Mouse (Mus musculus): Measurements from ENCODE around the gene Heatr4.
"Not testable (repeated sequence)": the region's sequence is repeated elsewhere in the genome, so short reads cannot be mapped to it uniquely, and the experiment has no call there.

Heatr4 gene

DNA sequence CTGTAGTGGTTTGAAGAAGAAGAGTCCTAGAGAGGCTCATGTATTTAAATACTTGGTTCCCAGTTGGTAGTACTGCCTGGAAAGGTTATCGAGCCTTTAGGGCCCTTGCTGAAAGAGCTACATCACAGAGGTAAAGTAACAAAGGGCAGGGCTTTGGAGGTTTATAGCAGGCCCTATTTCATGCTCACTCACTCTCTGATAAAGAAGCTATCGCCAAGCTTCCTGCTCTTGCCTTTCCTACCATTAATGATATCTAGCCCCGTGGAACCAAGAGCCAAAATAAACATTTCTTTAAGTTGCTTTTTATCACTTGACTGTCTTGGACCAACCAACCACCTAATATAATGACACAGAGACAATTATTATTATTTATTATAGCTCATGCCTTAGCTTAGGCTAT lies 15.8 kb upstream of the Heatr4 start:
- no peak for TF ChIP-seq CTCF (conservative IDR thresholded peaks at IDR 0.05; ENCODE audit: low read length)
- no peak for TF ChIP-seq POU5F1 (IDR thresholded peaks at IDR 0.05; ENCODE audit: borderline replicate concordance, low read length)
- TF ChIP-seq NANOG (IDR thresholded peaks at IDR 0.05; ENCODE audit: borderline replicate concordance, low read length): no peak
- H3K4me3 ChIP-seq (replicated peaks; ENCODE audit: low read length): no peak overlapping the region
- no peaks in the 10 kb centered on the region for H3K36me3 ChIP-seq (ENCODE audit: insufficient read depth, low read length)
- peaks cover 38% of the 10 kb centered on the region for H3K9me3 ChIP-seq (ENCODE audit: low read length)
- peaks cover 15% of the 10 kb centered on the region for H3K27me3 ChIP-seq (ENCODE audit: insufficient read depth, low read length)
- H3K4me1 ChIP-seq (replicated peaks; ENCODE audit: low read depth, low read length): peaks cover 5% of the 10 kb centered on the region; the same call in 1 of the 2 replicates

DNA sequence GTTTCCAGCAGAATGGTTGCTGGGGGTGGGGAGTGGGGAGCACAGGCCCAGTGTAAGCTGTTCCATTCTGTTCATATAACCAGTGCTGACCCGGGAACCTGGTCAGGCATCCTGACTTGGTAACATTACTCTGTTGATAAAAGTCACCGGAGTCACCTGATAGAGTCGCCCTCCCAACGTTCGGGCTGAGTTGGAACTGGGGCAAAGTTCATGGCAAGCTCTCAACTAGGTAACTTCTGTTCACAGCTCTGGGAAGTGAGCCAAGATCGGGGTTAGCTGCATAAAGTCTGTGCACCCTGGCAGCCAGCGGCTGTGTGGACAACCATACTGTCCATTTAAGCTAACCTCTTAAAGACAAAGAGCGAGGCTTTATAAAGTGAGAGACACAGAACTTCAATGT lies 14.6 kb upstream of the Heatr4 start:
- H3K27me3 ChIP-seq (ENCODE audit: insufficient read depth, low read length): peaks cover 15% of the 10 kb centered on the region
- H3K9me3 ChIP-seq (ENCODE audit: low read length): peaks cover 50% of the 10 kb centered on the region
- H3K4me3 ChIP-seq (replicated peaks; ENCODE audit: low read length); H3K4me1 ChIP-seq (replicated peaks; ENCODE audit: low read depth, low read length); H3K36me3 ChIP-seq (ENCODE audit: insufficient read depth, low read length): not testable (repeated sequence)

DNA sequence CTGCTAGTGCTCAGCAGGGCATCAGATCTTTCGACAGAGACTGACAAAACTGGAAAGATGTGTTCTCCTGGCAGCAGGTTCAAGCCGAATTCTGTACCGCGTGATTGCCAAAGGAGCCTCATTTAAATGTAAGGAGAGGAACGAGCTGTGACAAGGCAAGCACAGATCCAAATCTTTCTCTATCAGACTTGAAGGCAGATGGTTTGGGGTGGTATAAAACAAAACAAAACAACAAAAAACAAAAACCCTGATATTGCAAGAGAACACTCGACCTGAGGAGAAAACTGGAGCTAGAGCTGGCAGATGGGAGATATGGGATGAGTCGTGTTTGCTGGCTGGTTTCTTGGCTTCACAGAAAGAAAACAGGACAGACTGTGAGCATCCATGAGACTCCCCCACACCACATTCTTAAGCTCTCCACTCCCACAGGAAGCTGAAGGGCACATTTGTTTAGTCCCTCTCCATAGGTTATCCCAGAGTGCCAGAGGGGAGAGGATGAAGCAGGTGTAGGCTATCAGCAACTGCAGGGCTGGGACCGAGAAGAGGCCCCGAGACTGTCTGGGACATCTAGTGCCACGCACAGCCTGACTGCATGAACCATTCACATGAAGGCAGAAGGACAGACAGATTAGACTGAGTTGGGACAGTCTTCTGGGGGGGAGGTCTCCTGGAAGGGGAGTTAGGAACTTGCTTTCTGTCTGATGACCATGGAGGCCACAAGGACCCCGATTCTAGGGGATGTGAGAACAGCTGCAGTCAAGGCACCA lies 13.9 kb upstream of the Heatr4 start:
- H3K36me3 ChIP-seq (ENCODE audit: insufficient read depth, low read length): no peaks in the 10 kb centered on the region
- peaks cover 47% of the 10 kb centered on the region for H3K9me3 ChIP-seq (ENCODE audit: low read length)
- H3K27me3 ChIP-seq (ENCODE audit: insufficient read depth, low read length): peaks cover 15% of the 10 kb centered on the region
- no peak for TF ChIP-seq POU5F1 (IDR thresholded peaks at IDR 0.05; ENCODE audit: borderline replicate concordance, low read length)
- no peak for TF ChIP-seq CTCF (conservative IDR thresholded peaks at IDR 0.05; ENCODE audit: low read length)
- TF ChIP-seq NANOG (IDR thresholded peaks at IDR 0.05; ENCODE audit: borderline replicate concordance, low read length): no peak
- H3K4me3 ChIP-seq (replicated peaks; ENCODE audit: low read length): no peak overlapping the region
- peaks cover 5% of the 10 kb centered on the region; the same call in 1 of the 2 replicates for H3K4me1 ChIP-seq (replicated peaks; ENCODE audit: low read depth, low read length)

DNA sequence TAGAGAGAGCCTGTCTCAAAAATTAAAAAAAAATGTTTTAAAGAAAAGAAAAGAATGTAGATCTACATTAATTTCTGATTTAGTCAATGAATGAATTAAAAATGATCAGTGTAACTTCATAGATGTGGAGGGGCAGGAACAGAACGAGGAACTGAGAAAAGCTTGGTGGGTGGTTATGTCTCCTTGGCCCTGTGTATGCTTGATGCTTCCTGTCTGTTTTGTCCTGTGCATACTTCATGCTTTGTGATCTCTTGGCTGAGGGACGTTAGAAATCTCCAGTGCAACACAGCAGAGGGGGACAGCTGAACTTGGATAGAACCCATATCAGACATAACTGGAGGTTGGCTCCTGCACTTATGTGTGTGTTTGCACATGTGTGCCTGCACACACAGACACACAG lies 12.6 kb upstream of the Heatr4 start:
- peaks cover 5% of the 10 kb centered on the region; the same call in 1 of the 2 replicates for H3K4me1 ChIP-seq (replicated peaks; ENCODE audit: low read depth, low read length)
- H3K4me3 ChIP-seq (replicated peaks; ENCODE audit: low read length): no peak overlapping the region
- TF ChIP-seq POU5F1 (IDR thresholded peaks at IDR 0.05; ENCODE audit: borderline replicate concordance, low read length): no peak
- no peak for TF ChIP-seq NANOG (IDR thresholded peaks at IDR 0.05; ENCODE audit: borderline replicate concordance, low read length)
- TF ChIP-seq CTCF (conservative IDR thresholded peaks at IDR 0.05; ENCODE audit: low read length): no peak

DNA sequence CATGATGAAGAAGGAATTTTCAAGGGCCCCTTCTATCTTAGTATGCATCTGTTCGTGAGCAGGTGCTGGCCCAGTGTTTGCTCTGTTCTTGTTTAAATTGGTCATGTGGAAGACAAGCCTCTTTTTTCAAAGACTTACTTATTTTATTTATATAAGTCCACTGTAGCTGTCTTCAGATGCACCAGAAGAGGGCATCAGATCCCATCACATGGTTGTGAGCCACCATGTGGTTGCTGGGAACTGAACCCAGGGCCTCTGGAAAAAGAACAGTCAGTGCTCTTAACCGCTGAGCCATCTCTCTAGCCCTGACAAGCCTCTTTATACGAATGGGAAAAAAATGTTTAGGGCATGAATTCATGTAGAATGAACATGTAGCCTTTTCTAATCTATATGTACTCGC lies 4.7 kb upstream of the Heatr4 start:
- Histone ChIP-seq H3K27me3 (ENCODE audit: insufficient read depth, low read length) (peaks cover 26% of the 10 kb centered on the region), H3K4me1 (replicated peaks; ENCODE audit: low read depth, low read length) (peaks cover 17% of the 10 kb centered on the region), H3K36me3 (ENCODE audit: insufficient read depth, low read length) (no peaks in the 10 kb centered on the region), H3K4me3 (replicated peaks; ENCODE audit: low read length) (no peak overlapping the region), H3K9me3 (ENCODE audit: low read length) (peaks cover 8% of the 10 kb centered on the region)
- no peak for TF ChIP-seq POU5F1 (IDR thresholded peaks at IDR 0.05; ENCODE audit: borderline replicate concordance, low read length)
- no peak for TF ChIP-seq CTCF (conservative IDR thresholded peaks at IDR 0.05; ENCODE audit: low read length)

More for the DNA sequence above, 12.6 kb upstream of the Heatr4 start:
- Histone ChIP-seq H3K36me3 (ENCODE audit: insufficient read depth, low read length) (no peaks in the 10 kb centered on the region), H3K9me3 (ENCODE audit: low read length) (peaks cover 37% of the 10 kb centered on the region), H3K27me3 (ENCODE audit: insufficient read depth, low read length) (peaks cover 15% of the 10 kb centered on the region)

DNA sequence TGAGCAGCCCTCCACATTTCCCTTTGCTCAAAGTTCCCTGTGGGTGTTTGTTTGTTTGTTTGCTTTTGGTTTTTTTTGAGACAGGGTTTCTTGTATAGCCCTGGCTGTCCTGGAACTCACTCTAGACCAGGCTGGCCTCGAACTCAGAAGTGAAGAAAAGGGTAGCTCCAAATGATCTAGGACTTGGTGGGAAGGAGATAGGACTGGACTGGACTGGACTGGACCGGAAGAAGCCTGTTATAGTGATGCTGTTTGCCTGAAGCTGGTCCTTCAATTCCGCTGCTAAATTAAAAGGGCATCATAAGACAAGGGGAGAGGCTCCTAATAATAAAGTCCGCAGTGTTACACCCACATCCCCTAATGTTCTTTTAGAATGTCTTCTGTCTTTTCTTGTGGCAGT lies 3.8 kb upstream of the Heatr4 start:
- H3K27me3 ChIP-seq (ENCODE audit: insufficient read depth, low read length): peaks cover 32% of the 10 kb centered on the region
- H3K9me3 ChIP-seq (ENCODE audit: low read length): peaks cover 6% of the 10 kb centered on the region; the same call in 1 of the 2 replicates
- H3K36me3 ChIP-seq (ENCODE audit: insufficient read depth, low read length): no peaks in the 10 kb centered on the region
- TF ChIP-seq POU5F1 (IDR thresholded peaks at IDR 0.05; ENCODE audit: borderline replicate concordance, low read length) (no peak), NANOG (IDR thresholded peaks at IDR 0.05; ENCODE audit: borderline replicate concordance, low read length) (no peak), CTCF (conservative IDR thresholded peaks at IDR 0.05; ENCODE audit: low read length) (no peak)
- peak overlapping the region; percentile 84 for H3K4me3 ChIP-seq (replicated peaks; ENCODE audit: low read length)
- H3K4me1 ChIP-seq (replicated peaks; ENCODE audit: low read depth, low read length): peaks cover 17% of the 10 kb centered on the region

DNA sequence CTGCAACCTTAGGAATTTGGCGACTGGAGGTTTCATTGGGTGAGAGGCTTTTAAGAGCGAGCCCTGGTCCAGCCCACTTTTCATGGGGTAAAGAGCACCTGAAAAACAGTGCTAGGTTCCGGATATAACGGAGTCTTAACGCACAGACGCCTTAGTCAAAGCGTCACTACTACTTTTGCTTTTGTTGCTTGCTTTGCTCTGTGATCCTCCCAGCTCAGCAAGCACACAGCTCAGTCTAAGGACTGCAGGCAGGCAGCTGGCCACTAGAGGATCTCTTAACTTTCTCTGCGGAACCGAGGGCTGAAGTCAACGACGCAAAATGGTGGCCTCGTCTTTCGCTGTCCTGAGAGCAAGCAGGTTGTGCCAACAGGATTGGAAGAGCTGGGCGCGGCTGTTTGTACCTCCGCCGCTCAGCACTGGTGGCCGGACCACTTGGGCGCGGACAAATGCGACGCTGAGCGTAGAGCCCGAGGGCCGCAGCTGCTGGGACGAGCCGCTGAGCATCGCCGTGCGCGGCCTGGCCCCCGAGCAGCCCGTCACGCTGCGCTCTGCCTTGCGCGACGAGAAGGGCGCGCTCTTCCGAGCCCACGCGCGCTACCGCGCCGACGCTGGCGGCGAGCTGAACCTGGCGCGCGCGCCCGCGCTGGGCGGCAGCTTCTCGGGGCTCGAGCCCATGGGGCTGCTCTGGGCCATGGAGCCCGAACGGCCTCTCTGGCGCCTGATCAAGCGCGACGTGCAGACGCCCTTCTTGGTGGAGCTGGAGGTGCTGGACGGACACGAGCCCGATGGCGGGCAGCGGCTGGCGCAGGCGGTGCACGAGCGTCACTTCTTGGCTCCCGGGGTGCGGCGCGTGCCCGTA lies 3.2 kb upstream of the Heatr4 start, which contains the start of gene Acot2:
TSS of gene Acot2 (plus strand) at position 279 of the 859 bp plus-strand sequence.
- Histone ChIP-seq H3K27me3 (ENCODE audit: insufficient read depth, low read length) (peaks cover 39% of the 10 kb centered on the region), H3K36me3 (ENCODE audit: insufficient read depth, low read length) (no peaks in the 10 kb centered on the region), H3K4me3 (replicated peaks; ENCODE audit: low read length) (peak within 1 kb of the TSS; percentile 84), H3K9me3 (ENCODE audit: low read length) (peaks cover 4% of the 10 kb centered on the region; the same call in 1 of the 2 replicates), H3K4me1 (replicated peaks; ENCODE audit: low read depth, low read length) (peaks cover 17% of the 10 kb centered on the region)
- TF ChIP-seq POU5F1 (IDR thresholded peaks at IDR 0.05; ENCODE audit: borderline replicate concordance, low read length) (no peak), CTCF (conservative IDR thresholded peaks at IDR 0.05; ENCODE audit: low read length) (peak; percentile 28), NANOG (IDR thresholded peaks at IDR 0.05; ENCODE audit: borderline replicate concordance, low read length) (no peak)

DNA sequence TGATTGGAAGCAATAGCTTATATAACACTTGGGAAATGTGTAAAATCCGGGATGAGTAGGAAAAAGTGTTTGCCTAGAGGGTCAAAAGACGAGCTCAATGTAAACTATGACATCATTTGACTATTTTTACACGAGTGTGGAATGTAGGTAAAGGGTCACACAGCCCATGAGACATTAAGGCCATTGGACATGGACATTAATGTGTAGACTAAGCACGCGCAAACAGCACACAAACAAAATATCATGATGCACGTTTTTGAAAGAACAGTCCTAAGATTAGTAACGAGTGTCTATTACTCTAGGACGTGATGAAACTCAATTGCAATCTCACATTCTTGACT lies 2.6 kb upstream of the Heatr4 start:
- Histone ChIP-seq H3K27me3 (ENCODE audit: insufficient read depth, low read length) (peaks cover 43% of the 10 kb centered on the region), H3K36me3 (ENCODE audit: insufficient read depth, low read length) (no peaks in the 10 kb centered on the region), H3K4me3 (replicated peaks; ENCODE audit: low read length) (peak overlapping the region; percentile 84), H3K9me3 (ENCODE audit: low read length) (peaks cover 3% of the 10 kb centered on the region; the same call in 1 of the 2 replicates), H3K4me1 (replicated peaks; ENCODE audit: low read depth, low read length) (peaks cover 17% of the 10 kb centered on the region)
- TF ChIP-seq POU5F1 (IDR thresholded peaks at IDR 0.05; ENCODE audit: borderline replicate concordance, low read length) (no peak), CTCF (conservative IDR thresholded peaks at IDR 0.05; ENCODE audit: low read length) (no peak), NANOG (IDR thresholded peaks at IDR 0.05; ENCODE audit: borderline replicate concordance, low read length) (no peak)

All from E14TG2a.4 (cell line).